Mouse (Mus musculus) right cerebral cortex, adult 2 months (tissue): ENCODE results near the gene Prdx2.

ENCODE experiments used
- DNase-seq, 2 experiments: peaks; one replicate each; pipeline ENCODE4 v3.0.0; 2021 to 2022; ENCODE audit warnings: low spot score in 2 of 2

Prdx2 gene

GRCm38 (mm10) chr8:84978248-84978940 lies 9.0 kb downstream of the Prdx2 start, which contains the start of gene Junb:
Gene Junb, minus strand, starts transcription at chr8:84978718.
- peak; percentile 96 to 97 for DNase-seq

GRCm38 (mm10) chr8:84979599-84980421 lies 10.4 kb downstream of the Prdx2 start:
- DNase-seq = peak; percentile 93 to 97

GRCm38 (mm10) chr8:84980622-84981358 lies 11.4 kb downstream of the Prdx2 start:
- DNase-seq = no peak

GRCm38 (mm10) chr8:84981644-84982498 lies 12.5 kb downstream of the Prdx2 start:
- no peak for DNase-seq

GRCm38 (mm10) chr8:84982499-84983011 lies 13.2 kb downstream of the Prdx2 start:
- no peak for DNase-seq

GRCm38 (mm10) chr8:84984294-84985048 lies 15.1 kb downstream of the Prdx2 start:
- no peak for DNase-seq

- no peak for DNase-seq
Measured at GRCm38 (mm10) chr8:84985049-84985683, 15.8 kb downstream of the Prdx2 start.

GRCm38 (mm10) chr8:84985684-84986378 lies 16.4 kb downstream of the Prdx2 start:
- peak; percentile 94 to 97 for DNase-seq

GRCm38 (mm10) chr8:84986379-84986945 lies 17.1 kb downstream of the Prdx2 start:
- DNase-seq = no peak

- DNase-seq = no peak
Measured at GRCm38 (mm10) chr8:84987388-84987787, 18.0 kb downstream of the Prdx2 start.

- DNase-seq = no peak
Measured at GRCm38 (mm10) chr8:84987903-84988302, 18.5 kb downstream of the Prdx2 start.

GRCm38 (mm10) chr8:84989311-84989731 lies 19.9 kb downstream of the Prdx2 start:
- no peak for DNase-seq

- DNase-seq = peak; percentile 91 to 92
Measured at GRCm38 (mm10) chr8:84989810-84990209, 20.4 kb downstream of the Prdx2 start.

- DNase-seq = peak; percentile 97 to 99
Measured at GRCm38 (mm10) chr8:84990349-84990748, 21.0 kb downstream of the Prdx2 start, which contains the start of gene Hook2. Gene Hook2, plus strand, starts transcription at chr8:84990603.

- no peak for DNase-seq
Measured at GRCm38 (mm10) chr8:84990836-84991235, 21.4 kb downstream of the Prdx2 start.

GRCm38 (mm10) chr8:84994375-84994774 lies 25.0 kb downstream of the Prdx2 start:
- DNase-seq = no peak

GRCm38 (mm10) chr8:84995680-84996079 lies 26.3 kb downstream of the Prdx2 start:
- DNase-seq = no peak

- no peak for DNase-seq
Measured at GRCm38 (mm10) chr8:84996978-84997377, 27.6 kb downstream of the Prdx2 start.
